14 mouse cellular contexts compared by ENCODE assay signal in genomic region chr7:130323766-130324165, GRCm38 (mm10).
"Had no signal": no experiment of that assay in that cellular context is flagged by ENCODE, and none has a peak within 500 bp of the region (broad histone marks: within the 10 kb centered on the region; RNA-seq: fewer than 3 reads in every experiment).

No protein-coding gene starts in this region.

- H3K36me3 ChIP-seq: midbrain, embryonic 10.5 days; midbrain, embryonic 12.5 days; neural tube, embryonic 12.5 days had no signal

- H3K4me2 ChIP-seq: lung, embryonic 14.5 days; midbrain, embryonic 12.5 days; neural tube, embryonic 12.5 days had no signal

- DNase-seq: lung, adult 18-20 months; lung, embryonic 14.5 days; lung, postnatal 10 days; lung, postnatal 4 days; midbrain, embryonic 14.5 days; right cerebral cortex, postnatal 25 days; right cerebral cortex, postnatal 4 days; spleen, adult 18-20 months; thymus, adult 2 months; thymus, postnatal 25 days; thymus, postnatal 4 days had no signal

- H3K9ac ChIP-seq: lung, embryonic 14.5 days; midbrain, embryonic 12.5 days; neural tube, embryonic 12.5 days had no signal

- H3K4me3 ChIP-seq: midbrain, embryonic 10.5 days; midbrain, embryonic 12.5 days; neural tube, embryonic 12.5 days had no signal

- H3K27ac ChIP-seq: midbrain, embryonic 10.5 days; midbrain, embryonic 12.5 days; neural tube, embryonic 12.5 days had no signal

- H3K9me3 ChIP-seq: midbrain, embryonic 10.5 days; midbrain, embryonic 12.5 days; neural tube, embryonic 12.5 days had no signal

- H3K27me3 ChIP-seq: neural tube, embryonic 12.5 days had no signal
